Mouse (Mus musculus) kidney, embryonic 14.5 days (tissue): ENCODE results near the gene Cep41. TPM values are rescaled to one million over a fixed set of nuclear protein-coding genes. Genes with fewer than 3 reads are reported as not detected.

Source experiments
- ATAC-seq: fragments of 200-750 bp; cut with Nextera tagmentation; 2 replicates; pipeline ENCODE4 v1.8.0; 2017; ENCODE audit warnings: moderate number of reproducible peaks, mild to moderate bottlenecking, moderate TSS enrichment, moderate library complexity; ENCODE audit not compliant: low FRiP score, low TSS enrichment
- H3K27ac ChIP-seq: fragments of 300-500 bp; sonication (generic); 2 replicates; pipeline ENCODE4 v1.5.1; 2014; ENCODE audit warnings: low read depth, mild to moderate bottlenecking, low read length, moderate library complexity, mixed read lengths
- H3K27me3 ChIP-seq: fragments of 300-500 bp; sonication (generic); 2 replicates; pipeline ENCODE4 v1.6.1; 2014; ENCODE audit warnings: mild to moderate bottlenecking, low read length; ENCODE audit not compliant: control insufficient read depth, insufficient read depth
- H3K36me3 ChIP-seq: fragments of 300-500 bp; sonication (generic); 2 replicates; pipeline ENCODE4 v1.6.1; 2014; ENCODE audit warnings: low read length, mixed read lengths; ENCODE audit not compliant: control insufficient read depth, insufficient read depth
- H3K4me1 ChIP-seq: fragments of 300-500 bp; sonication (generic); 2 replicates; pipeline ENCODE4 v1.6.1; 2014; ENCODE audit warnings: low read length, mixed read lengths; ENCODE audit not compliant: control insufficient read depth, insufficient read depth
- H3K4me2 ChIP-seq: fragments of 300-500 bp; sonication (generic); replicated peaks from 2 replicates; pipeline ENCODE4 v1.6.1; 2014; ENCODE audit warnings: low read depth, mild to moderate bottlenecking, low read length
- H3K4me3 ChIP-seq: fragments of 300-500 bp; sonication (generic); 2 replicates; pipeline ENCODE4 v1.5.1; 2014; ENCODE audit warnings: mild to moderate bottlenecking, low read length
- H3K9ac ChIP-seq: fragments of 300-500 bp; sonication (generic); 2 replicates; pipeline ENCODE4 v1.6.1; 2014; ENCODE audit warnings: low read depth, mild to moderate bottlenecking, low read length, moderate library complexity
- H3K9me3 ChIP-seq: fragments of 300-500 bp; sonication (generic); 2 replicates; pipeline ENCODE4 v1.6.1; 2016; ENCODE audit warnings: low read length; ENCODE audit not compliant: control insufficient read depth
- WGBS: fragments of 180-500 bp; shearing (Covaris S2); extraction: QIAGEN DNeasy Blood & Tissue Kit; methylation state at CpG from one replicate; pipeline ENCODE4 v1.1.7; 2014; 5-methylcytosine and 5-hydroxymethylcytosine counted together
- polyA plus RNA-seq: library from polyadenylated mRNA; unstranded; fragments of >200 nt; fragmentation: Nextera tagmentation; extraction: Ambion mirVana; gene quantifications from 2 replicates; pipeline ENCODE4 v1.2.1, GENCODE M21; 2014

The Cep41 gene
- polyA plus RNA-seq, 1 experiment from 2014 or later: 31.2 TPM

DNA sequence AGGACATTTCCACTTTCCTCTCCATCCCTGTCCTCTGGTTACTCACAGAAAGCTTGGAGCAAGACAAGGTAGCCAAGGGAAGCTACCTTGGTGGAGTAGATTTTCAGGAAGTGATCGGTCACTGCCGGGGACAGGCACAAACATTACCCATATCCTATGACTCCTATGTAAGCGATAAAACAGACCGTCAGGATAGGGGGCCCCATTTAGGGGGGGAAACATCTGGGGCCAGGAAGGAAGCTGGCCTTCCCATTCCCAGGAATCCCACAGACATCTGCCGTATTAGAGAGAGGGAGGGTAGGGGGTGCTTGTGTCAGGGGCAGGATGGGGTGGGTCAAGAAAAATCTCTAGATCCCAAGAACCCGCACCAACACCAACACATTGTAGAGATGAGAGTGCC is 6.6 kb upstream of the Cep41 start:
- ATAC-seq: peak; percentile 68
- Histone ChIP-seq H3K27ac (peak overlapping the region; percentile 86), H3K4me2 (no peak overlapping the region), H3K4me1 (peaks cover 9% of the 10 kb centered on the region), H3K9ac (no peak overlapping the region), H3K9me3 (no peaks in the 10 kb centered on the region), H3K4me3 (no peak overlapping the region), H3K27me3 (no peaks in the 10 kb centered on the region), H3K36me3 (no peaks in the 10 kb centered on the region)
- 16% methylated on average over 6 of the region's 6 CpGs for WGBS

DNA sequence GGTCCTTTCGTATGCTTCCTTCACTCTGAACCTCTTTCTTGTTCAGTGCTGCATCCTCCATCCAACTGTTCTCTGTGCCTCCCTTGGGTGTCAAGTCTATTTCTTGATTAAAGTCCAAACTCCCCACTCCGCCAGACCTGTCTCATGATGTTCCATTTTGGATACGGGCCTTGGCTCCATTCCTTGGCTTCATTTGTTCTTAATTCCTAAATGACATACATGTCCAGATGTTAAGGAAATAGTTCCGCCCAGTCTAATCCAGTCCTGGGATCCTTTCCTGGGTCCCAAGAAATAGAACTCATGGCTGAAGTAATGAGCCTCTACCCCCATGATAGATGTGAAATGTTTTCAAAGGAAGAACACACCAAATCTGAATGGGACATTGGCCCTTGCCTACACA is 4.5 kb upstream of the Cep41 start:
- no peak overlapping the region for H3K4me3 ChIP-seq
- no peak for ATAC-seq
- H3K27me3 ChIP-seq: no peaks in the 10 kb centered on the region
- peaks cover 9% of the 10 kb centered on the region for H3K4me1 ChIP-seq
- H3K9me3 ChIP-seq: no peaks in the 10 kb centered on the region
- H3K27ac ChIP-seq: peak overlapping the region; percentile 43; the same call in 1 of the 2 replicates
- H3K36me3 ChIP-seq: no peaks in the 10 kb centered on the region
- H3K9ac ChIP-seq: no peak overlapping the region
- WGBS: 88% methylated on average over 4 of the region's 4 CpGs
- no peak overlapping the region for H3K4me2 ChIP-seq

DNA sequence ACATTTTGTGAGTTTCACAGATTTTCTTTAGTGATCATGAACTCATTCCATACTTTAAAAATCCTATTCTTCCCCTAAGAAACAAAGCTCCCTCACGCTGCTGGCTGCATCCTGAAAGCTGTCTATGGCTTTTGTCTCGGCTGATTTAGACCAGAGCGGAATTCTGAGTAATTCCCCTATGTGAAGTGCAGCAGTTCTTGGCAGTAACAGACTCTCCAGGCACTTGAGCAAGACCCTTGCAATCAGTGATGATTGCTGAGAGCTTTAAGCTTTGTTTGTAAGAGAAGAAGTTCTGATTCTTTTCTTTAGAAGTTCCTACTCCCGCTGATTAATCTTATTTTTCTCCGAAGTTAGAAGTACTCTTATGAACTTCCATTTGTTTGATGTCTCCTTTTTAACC is 3.9 kb upstream of the Cep41 start:
- 60% methylated on average over 5 of the region's 5 CpGs for WGBS
- Histone ChIP-seq H3K4me1 (peaks cover 13% of the 10 kb centered on the region), H3K9ac (no peak overlapping the region), H3K27ac (peak overlapping the region; percentile 43; the same call in 1 of the 2 replicates), H3K36me3 (no peaks in the 10 kb centered on the region), H3K9me3 (no peaks in the 10 kb centered on the region), H3K27me3 (no peaks in the 10 kb centered on the region), H3K4me3 (no peak overlapping the region), H3K4me2 (no peak overlapping the region)
- no peak for ATAC-seq

DNA sequence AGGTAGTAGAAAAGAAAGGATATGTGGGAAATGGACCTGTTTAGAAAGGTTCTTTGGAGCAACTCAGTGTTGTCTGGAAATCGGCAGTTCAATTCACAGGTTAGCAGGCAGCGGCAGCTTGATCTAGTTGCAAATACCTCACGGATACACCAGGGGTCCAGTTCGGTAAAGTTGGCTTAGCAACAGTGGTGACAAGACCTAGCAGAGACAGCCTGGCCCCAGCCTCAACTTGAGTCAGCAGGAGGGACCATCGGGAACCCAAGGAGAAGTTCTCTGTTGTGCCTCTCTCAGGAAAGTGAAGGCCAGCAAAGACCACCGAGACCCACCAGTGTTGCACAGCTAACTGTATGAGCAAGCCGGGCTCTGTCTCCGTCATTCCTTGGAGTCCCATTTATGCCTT is 1.6 kb upstream of the Cep41 start:
- no peak overlapping the region for H3K4me2 ChIP-seq
- no peaks in the 10 kb centered on the region for H3K9me3 ChIP-seq
- WGBS: 92% methylated on average over 8 of the region's 8 CpGs
- H3K27me3 ChIP-seq: no peaks in the 10 kb centered on the region
- H3K36me3 ChIP-seq: no peaks in the 10 kb centered on the region
- no peak overlapping the region for H3K4me3 ChIP-seq
- H3K27ac ChIP-seq: no peak overlapping the region
- no peak overlapping the region for H3K9ac ChIP-seq
- no peak for ATAC-seq
- peaks cover 9% of the 10 kb centered on the region for H3K4me1 ChIP-seq

DNA sequence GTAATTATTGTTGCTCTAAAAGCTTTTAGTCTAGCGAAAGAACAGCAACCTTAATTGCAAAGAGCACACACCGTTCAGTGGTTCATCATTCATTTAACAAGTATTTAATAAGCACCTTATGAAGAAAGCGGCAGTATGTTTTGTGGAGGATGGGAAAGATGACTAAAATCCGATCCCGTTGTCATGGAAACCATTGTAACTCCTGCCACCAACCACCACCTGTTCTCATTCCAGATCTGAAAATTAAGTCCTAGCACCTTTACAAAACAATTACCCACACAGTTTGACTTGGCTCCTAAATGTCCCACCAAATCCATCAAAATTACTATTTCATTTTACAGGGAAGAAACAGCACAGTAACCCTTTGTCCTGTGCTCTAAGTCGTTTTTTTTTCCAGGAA is 660 bp upstream of the Cep41 start:
- H3K4me1 ChIP-seq: peaks cover 3% of the 10 kb centered on the region; the same call in 1 of the 2 replicates
- H3K36me3 ChIP-seq: no peaks in the 10 kb centered on the region
- peak overlapping the region; percentile 79 for H3K27ac ChIP-seq
- 55% methylated on average over 6 of the region's 6 CpGs for WGBS
- peak overlapping the region; percentile 39; the same call in 1 of the 2 replicates for H3K4me3 ChIP-seq
- no peak for ATAC-seq
- H3K4me2 ChIP-seq: peak overlapping the region; percentile 35
- H3K27me3 ChIP-seq: no peaks in the 10 kb centered on the region
- H3K9me3 ChIP-seq: no peaks in the 10 kb centered on the region
- H3K9ac ChIP-seq: peak overlapping the region; percentile 37; the same call in 1 of the 2 replicates

DNA sequence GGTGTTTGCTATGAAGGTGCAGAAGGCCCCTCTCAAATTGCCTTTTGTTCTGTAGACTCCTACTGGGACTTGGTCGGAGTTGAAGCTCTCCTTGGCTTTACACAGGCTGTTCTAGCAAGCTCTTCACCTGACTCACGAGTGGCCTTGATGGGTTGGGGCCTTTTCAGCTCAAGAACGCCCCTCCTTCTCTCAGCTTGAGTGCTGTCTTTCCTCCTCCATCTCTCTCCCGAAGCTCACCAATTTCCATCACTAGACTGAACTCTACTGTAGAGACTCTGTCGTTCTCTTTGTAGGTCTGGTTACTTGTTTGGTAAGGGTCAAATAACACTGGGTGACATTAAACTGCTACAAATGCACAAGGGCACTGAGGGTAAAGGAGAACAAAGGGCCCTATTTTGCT is 723 bp downstream of the Cep41 start:
- 73% methylated on average over 5 of the region's 5 CpGs for WGBS
- ATAC-seq: no peak; the same call in 1 of the 2 replicates
- H3K9ac ChIP-seq: peak overlapping the region; percentile 58; the same call in 1 of the 2 replicates
- H3K27ac ChIP-seq: peak overlapping the region; percentile 79
- H3K36me3 ChIP-seq: no peaks in the 10 kb centered on the region
- H3K27me3 ChIP-seq: no peaks in the 10 kb centered on the region
- peak overlapping the region; percentile 39; the same call in 1 of the 2 replicates for H3K4me3 ChIP-seq
- peaks cover 3% of the 10 kb centered on the region; the same call in 1 of the 2 replicates for H3K4me1 ChIP-seq
- H3K9me3 ChIP-seq: no peaks in the 10 kb centered on the region
- H3K4me2 ChIP-seq: peak overlapping the region; percentile 52

DNA sequence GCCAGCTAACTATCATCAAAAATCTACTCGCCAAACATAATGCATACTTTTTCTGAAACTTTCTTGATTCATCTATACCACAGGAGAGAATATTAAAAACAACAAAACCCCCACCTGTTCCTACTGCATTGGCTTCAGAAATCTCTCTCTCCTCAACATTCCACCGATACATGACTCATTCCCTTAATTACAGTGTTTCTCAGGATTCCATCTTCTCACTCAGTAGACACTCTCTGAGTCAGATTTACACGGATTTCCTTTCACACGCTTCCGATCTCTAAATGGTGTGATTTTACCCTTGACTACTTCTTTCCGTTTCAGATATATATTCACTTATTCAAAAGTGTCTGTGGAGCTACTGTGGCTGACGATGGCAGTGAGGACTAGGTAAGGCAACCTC is 6.4 kb downstream of the Cep41 start:
- no peak for ATAC-seq
- no peak overlapping the region for H3K4me2 ChIP-seq
- no peak overlapping the region for H3K4me3 ChIP-seq
- no peak overlapping the region for H3K9ac ChIP-seq
- H3K9me3 ChIP-seq: no peaks in the 10 kb centered on the region
- H3K36me3 ChIP-seq: no peaks in the 10 kb centered on the region
- no peaks in the 10 kb centered on the region for H3K27me3 ChIP-seq
- WGBS: 91% methylated on average over 7 of the region's 7 CpGs
- no peak overlapping the region for H3K27ac ChIP-seq
- peaks cover 10% of the 10 kb centered on the region; the same call in 1 of the 2 replicates for H3K4me1 ChIP-seq

DNA sequence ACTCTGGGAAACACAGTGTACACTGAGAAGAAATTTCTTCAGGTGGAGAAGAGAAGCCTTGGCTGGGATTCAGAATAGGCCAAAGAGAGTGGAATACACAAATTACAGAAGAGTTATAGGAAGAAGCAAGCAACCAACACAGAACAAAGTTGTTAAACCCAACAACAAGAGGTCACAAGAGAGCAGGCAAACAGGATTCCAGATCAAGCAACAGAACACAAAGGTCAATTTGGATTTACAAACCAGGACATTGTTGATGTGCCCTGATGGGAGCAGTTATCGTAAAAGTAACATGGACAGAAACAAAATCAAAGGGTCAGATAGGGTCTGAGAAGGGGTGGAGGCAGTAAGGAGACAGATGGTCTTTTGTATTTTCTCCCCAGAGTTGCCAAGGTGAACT is 9.0 kb downstream of the Cep41 start:
- no peak overlapping the region for H3K27ac ChIP-seq
- H3K9me3 ChIP-seq: no peaks in the 10 kb centered on the region
- H3K9ac ChIP-seq: no peak overlapping the region
- no peaks in the 10 kb centered on the region for H3K27me3 ChIP-seq
- H3K4me3 ChIP-seq: no peak overlapping the region
- H3K4me1 ChIP-seq: peaks cover 24% of the 10 kb centered on the region
- H3K36me3 ChIP-seq: no peaks in the 10 kb centered on the region
- H3K4me2 ChIP-seq: no peak overlapping the region
- WGBS: 71% methylated on average over 1 of the region's 1 CpGs
- ATAC-seq: no peak

DNA sequence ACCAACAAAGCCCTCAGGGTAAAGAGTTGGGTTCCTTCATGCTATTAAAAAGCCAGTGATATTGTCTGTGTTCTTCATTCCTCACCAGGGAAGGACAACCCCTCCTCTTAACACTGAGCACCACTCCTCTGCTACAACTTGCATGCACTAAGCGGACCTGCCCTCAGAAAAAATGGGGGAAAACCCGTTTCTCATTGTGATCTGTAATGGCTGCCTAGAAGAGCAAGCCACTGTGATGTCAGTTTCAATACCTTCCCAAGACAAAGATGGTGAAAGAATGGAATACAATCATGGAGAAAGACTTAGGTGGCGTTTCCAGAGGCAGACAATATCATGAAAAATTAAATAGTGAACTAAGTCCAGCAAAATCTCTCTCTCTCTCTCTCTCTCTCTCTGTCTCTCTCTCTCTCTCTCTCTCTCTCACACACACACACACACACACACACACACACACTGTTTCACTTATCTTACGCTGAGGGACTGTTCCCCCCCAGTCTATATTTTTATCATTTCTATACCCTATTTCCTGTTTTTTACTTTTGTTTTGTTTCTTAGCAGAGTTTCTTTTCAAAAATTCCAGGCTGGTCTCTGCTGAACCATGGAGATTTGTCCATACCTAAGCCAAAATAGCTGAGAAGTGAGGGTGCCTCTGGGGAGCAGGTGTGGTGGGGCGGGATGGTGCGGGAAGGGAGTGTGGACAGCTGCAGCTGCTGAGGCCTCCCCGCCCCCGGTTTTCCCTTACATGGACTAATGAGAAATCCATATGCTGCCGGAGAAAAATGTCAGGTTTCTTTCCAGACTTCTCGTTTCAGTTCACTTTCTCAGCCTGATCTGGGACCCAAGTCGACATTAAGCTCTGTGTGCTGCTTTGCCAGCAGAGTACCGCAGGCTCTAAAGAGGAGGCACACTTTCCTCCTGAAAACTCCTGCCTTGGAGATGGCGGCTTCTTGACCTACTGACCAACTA is 11.3 kb downstream of the Cep41 start:
- 29% methylated on average over 13 of the region's 13 CpGs for WGBS
- H3K9ac ChIP-seq: peak overlapping the region; percentile 34; the same call in 1 of the 2 replicates

More for the DNA sequence above, 11.3 kb downstream of the Cep41 start:
- Histone ChIP-seq H3K9me3 (no peaks in the 10 kb centered on the region), H3K27ac (peak overlapping the region; percentile 92), H3K36me3 (no peaks in the 10 kb centered on the region), H3K4me2 (peak overlapping the region; percentile 12; the same call in 1 of the 2 replicates), H3K4me3 (no peak overlapping the region), H3K27me3 (no peaks in the 10 kb centered on the region), H3K4me1 (peaks cover 29% of the 10 kb centered on the region)
- ATAC-seq: peak; percentile 88
